Mouse (Mus musculus) adrenal gland, adult 2 months (tissue): ENCODE measurements at regions not wholly inside any gene's neighbourhood (a gene's known extent, or its start where the extent isn't known, plus 50 kb on each side); places are given as distances from the start of the nearest gene placed in this dataset.

Experiments used
- DNase-seq: peaks from one replicate; pipeline ENCODE4 v3.0.0; 2021

GRCm38 (mm10) chr2:33941316-33941715 is 53.6 kb upstream of the Mvb12b start:
- no peak for DNase-seq

GRCm38 (mm10) chr2:33939836-33940235 is 52.1 kb upstream of the Mvb12b start:
- DNase-seq, result no peak
